Mouse (Mus musculus) liver, embryonic 16.5 days (tissue): Measurements from ENCODE around the gene 1700019D03Rik. TPM values are rescaled to one million over a fixed set of nuclear protein-coding genes. Genes with fewer than 3 reads are reported as not detected.
A peak's percentile ranks its signal among the peaks of the same experiment; 100 is the strongest.

Source experiments
- ATAC-seq: fragments of 200-750 bp; cut with Nextera tagmentation; 2 replicates; pipeline ENCODE4 v1.8.0; 2017; ENCODE audit warnings: low read depth, mild to moderate bottlenecking, moderate number of reproducible peaks, moderate library complexity
- H3K27ac ChIP-seq: fragments of 300-500 bp; sonication (generic); 2 replicates; pipeline ENCODE4 v1.5.1; 2014; ENCODE audit warnings: mild to moderate bottlenecking, low read length
- H3K27me3 ChIP-seq: fragments of 300-500 bp; sonication (generic); 2 replicates; pipeline ENCODE4 v1.6.1; 2014; ENCODE audit warnings: low read depth, low read length, mixed read lengths; ENCODE audit not compliant: control insufficient read depth, insufficient read depth
- H3K36me3 ChIP-seq: fragments of 300-500 bp; sonication (generic); 2 replicates; pipeline ENCODE4 v1.6.1; 2014; ENCODE audit warnings: mild to moderate bottlenecking; ENCODE audit not compliant: control insufficient read depth, insufficient read depth
- H3K4me1 ChIP-seq: fragments of 300-500 bp; sonication (generic); 2 replicates; pipeline ENCODE4 v1.6.1; 2014; ENCODE audit warnings: low read depth, low read length, mixed read lengths; ENCODE audit not compliant: control insufficient read depth
- H3K4me2 ChIP-seq: fragments of 300-500 bp; sonication (generic); 2 replicates; pipeline ENCODE4 v1.6.1; 2014; ENCODE audit warnings: low read depth, low read length, mixed read lengths
- H3K4me3 ChIP-seq: fragments of 300-500 bp; sonication (generic); 2 replicates; pipeline ENCODE4 v1.5.1; 2014; ENCODE audit warnings: low read depth, mild to moderate bottlenecking, low read length
- H3K9ac ChIP-seq: fragments of 300-500 bp; sonication (generic); 2 replicates; pipeline ENCODE4 v1.6.1; 2014; ENCODE audit warnings: low read depth, low read length
- H3K9me3 ChIP-seq: fragments of 300-500 bp; sonication (generic); replicated peaks from 2 replicates; pipeline ENCODE4 v1.6.1; 2016; ENCODE audit warnings: low read length; ENCODE audit not compliant: control insufficient read depth
- WGBS: fragments of 180-500 bp; shearing (Covaris S2); extraction: QIAGEN DNeasy Blood & Tissue Kit; methylation state at CpG from one replicate; pipeline ENCODE4 v1.1.7; 2014; ENCODE audit not compliant: insufficient replicate concordance; 5-methylcytosine and 5-hydroxymethylcytosine counted together
- polyA plus RNA-seq: library from polyadenylated mRNA; unstranded; fragments of >200 nt; fragmentation: Nextera tagmentation; extraction: Ambion mirVana; gene quantifications from 2 replicates; pipeline ENCODE4 v1.2.1, GENCODE M21; 2015

Gene 1700019D03Rik
- 8.0 and 12.2 TPM in 2 replicates for polyA plus RNA-seq

DNA sequence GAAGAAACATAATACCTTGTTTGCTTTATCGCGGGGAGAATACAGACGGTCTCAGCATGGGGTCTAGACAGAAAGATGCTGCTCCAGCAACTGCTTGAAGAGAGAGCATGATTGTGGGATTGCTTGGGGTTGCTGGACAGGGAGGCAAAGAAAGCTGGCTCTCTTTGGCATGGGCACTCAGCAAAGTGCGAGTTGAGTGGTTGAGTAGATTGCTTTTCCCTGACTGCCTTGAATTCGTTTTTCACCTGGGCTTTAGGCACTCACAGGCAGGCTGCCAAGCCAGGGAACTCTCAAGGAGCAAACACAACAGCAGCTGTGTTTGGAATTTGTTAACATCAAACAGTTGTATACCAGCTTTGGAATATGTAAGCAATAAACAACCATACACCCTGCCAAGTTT, at the start of gene 1700019D03Rik:
Gene 1700019D03Rik (minus strand): TSS at position 101 of the 400 bp plus-strand sequence.
- no peak within 1 kb of the TSS for H3K4me3 ChIP-seq
- no peak within 1 kb of the TSS for H3K9ac ChIP-seq
- no peaks in the 10 kb centered on the region for H3K36me3 ChIP-seq
- no peaks in the 10 kb centered on the region for H3K4me1 ChIP-seq
- H3K9me3 ChIP-seq: no peaks in the 10 kb centered on the region
- H3K4me2 ChIP-seq: no peak within 1 kb of the TSS
- no peak within 1 kb of the TSS for H3K27ac ChIP-seq
- 54% methylated on average over 5 of the region's 5 CpGs for whole genome bisulfite sequencing
- H3K27me3 ChIP-seq: no peaks in the 10 kb centered on the region
- ATAC-seq: no peak

DNA sequence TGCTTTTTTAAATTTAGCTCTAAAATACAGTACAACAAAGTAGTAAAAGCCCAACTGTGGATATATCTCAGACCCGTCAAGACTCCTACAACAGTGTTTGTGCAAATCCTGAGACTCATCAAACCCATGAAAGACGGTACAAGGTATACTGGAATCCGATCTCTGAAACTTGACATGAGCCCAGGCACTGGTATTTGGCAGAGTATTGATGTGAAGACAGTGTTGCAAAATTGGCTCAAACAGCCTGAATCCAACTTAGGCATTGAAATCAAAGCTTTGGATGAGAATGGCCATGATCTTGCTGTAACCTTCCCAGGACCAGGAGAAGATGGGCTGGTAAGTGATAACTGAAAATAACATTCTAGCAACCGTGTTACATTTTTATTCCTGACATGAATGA, 43.9 kb upstream of the 1700019D03Rik start:
- Histone ChIP-seq H3K9ac (no peak overlapping the region), H3K27me3 (no peaks in the 10 kb centered on the region), H3K36me3 (no peaks in the 10 kb centered on the region), H3K4me3 (no peak overlapping the region), H3K27ac (no peak overlapping the region), H3K4me1 (no peaks in the 10 kb centered on the region), H3K9me3 (no peaks in the 10 kb centered on the region), H3K4me2 (no peak overlapping the region)
- ATAC-seq: no peak
- 62% methylated on average over 4 of the region's 4 CpGs for WGBS

DNA sequence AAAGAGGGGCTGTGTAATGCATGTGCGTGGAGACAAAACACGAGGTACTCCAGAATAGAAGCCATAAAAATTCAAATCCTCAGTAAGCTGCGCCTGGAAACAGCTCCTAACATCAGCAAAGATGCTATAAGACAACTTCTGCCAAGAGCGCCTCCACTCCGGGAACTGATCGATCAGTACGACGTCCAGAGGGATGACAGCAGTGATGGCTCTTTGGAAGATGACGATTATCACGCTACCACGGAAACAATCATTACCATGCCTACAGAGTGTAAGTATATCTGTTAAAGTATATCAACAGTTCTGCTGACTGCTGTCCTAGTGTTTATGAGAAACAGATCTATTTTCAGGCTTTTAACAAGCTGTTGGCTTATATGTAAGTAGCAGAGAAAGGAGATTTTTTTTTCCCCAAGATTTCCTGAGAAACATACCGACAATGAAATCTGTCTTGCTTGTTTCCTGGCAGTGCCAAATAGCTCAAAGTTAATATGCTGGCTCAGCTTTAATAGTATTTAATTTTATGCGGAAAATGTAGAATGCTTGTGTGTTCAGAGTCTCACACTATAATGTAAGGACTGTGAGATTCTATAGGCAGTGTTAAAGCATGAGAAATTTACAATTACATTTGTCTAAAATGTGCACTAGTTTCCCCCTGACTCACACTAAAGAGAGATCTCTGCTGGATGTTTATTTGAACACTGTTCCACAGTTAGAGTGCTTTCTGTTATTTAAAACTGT, 42.1 kb upstream of the 1700019D03Rik start:
- no peak overlapping the region for H3K4me2 ChIP-seq
- no peaks in the 10 kb centered on the region for H3K4me1 ChIP-seq
- no peaks in the 10 kb centered on the region for H3K9me3 ChIP-seq
- no peak overlapping the region for H3K4me3 ChIP-seq
- H3K27ac ChIP-seq: no peak overlapping the region
- no peaks in the 10 kb centered on the region for H3K27me3 ChIP-seq
- no peak overlapping the region for H3K9ac ChIP-seq
- no peak for ATAC-seq
- 61% methylated on average over 13 of the region's 13 CpGs for WGBS
- H3K36me3 ChIP-seq: no peaks in the 10 kb centered on the region

DNA sequence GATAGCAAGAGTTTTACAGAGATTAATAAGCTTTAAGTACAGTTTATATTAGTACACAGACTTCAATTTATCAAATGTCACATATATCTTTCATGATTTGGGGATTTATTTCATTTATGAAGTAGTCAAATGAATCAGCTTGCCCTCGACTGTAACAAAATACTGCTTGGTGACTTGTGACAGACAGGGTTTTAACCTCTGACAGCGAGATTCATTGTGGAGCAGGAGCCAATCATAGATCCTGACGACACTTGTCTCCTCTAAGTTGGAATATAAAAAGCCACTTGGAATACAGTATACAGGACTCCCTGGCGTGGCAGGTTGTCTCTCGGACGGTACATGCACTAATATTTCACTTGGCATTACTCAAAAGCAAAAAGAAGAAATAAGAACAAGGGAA, 41.4 kb upstream of the 1700019D03Rik start, which contains the start of gene Mstn:
Gene Mstn (plus strand): TSS at position 301 of the 400 bp plus-strand sequence.
- Histone ChIP-seq H3K36me3 (no peaks in the 10 kb centered on the region), H3K9me3 (no peaks in the 10 kb centered on the region), H3K4me2 (no peak within 1 kb of the TSS), H3K4me3 (no peak within 1 kb of the TSS), H3K27me3 (no peaks in the 10 kb centered on the region), H3K27ac (no peak within 1 kb of the TSS), H3K4me1 (no peaks in the 10 kb centered on the region), H3K9ac (no peak within 1 kb of the TSS)
- WGBS: 66% methylated on average over 6 of the region's 6 CpGs
- no peak for ATAC-seq

DNA sequence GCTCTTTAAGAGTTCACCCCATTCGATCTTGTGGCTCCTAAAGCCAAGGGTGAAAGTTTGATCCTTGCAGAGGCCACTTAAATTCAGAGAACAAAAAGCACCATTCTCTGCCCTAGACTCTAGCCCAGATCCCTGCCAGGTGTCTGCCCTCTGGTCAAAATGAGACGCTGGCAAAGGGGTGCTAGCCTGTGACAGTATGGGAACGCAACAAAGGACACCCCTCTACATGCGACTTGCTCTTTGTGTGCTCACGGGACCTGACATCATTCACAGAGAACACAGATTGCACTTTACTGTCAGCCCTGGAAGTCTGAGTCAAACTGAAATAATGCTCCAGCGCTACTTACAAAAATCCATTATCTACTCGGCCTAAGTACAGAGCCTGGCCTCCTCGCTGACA, 40.5 kb upstream of the 1700019D03Rik start:
- no peaks in the 10 kb centered on the region for H3K36me3 ChIP-seq
- H3K4me3 ChIP-seq: no peak overlapping the region
- 66% methylated on average over 8 of the region's 8 CpGs for WGBS
- H3K9me3 ChIP-seq: no peaks in the 10 kb centered on the region
- no peak overlapping the region for H3K4me2 ChIP-seq
- H3K9ac ChIP-seq: no peak overlapping the region
- ATAC-seq: no peak
- no peaks in the 10 kb centered on the region for H3K27me3 ChIP-seq
- H3K27ac ChIP-seq: no peak overlapping the region
- H3K4me1 ChIP-seq: no peaks in the 10 kb centered on the region

DNA sequence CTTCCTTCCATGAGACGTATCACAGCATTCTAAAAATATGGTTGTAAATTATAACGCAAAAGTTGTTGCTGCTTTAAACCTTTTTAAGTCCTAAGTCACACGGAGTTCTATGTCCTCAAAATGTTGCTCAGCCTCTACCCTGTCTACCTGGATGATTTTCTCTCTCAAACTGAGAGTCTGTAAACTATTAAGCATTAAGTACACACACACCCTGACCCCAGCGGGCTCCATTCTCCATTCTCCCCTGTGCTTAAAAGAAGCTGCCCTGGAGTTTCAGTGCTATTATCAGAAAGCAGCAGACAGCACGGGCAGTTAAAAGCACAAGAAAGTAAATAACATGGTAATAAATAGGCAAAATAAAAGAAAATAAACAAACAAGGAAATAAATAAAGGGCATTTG, 39.1 kb upstream of the 1700019D03Rik start:
- no peaks in the 10 kb centered on the region for H3K4me1 ChIP-seq
- no peak overlapping the region for H3K9ac ChIP-seq
- WGBS: 53% methylated on average over 5 of the region's 5 CpGs
- peak overlapping the region; percentile 48 for H3K27ac ChIP-seq
- H3K4me2 ChIP-seq: no peak overlapping the region
- no peaks in the 10 kb centered on the region for H3K9me3 ChIP-seq
- no peaks in the 10 kb centered on the region for H3K36me3 ChIP-seq
- H3K27me3 ChIP-seq: no peaks in the 10 kb centered on the region
- ATAC-seq: peak; percentile 81
- H3K4me3 ChIP-seq: no peak overlapping the region

DNA sequence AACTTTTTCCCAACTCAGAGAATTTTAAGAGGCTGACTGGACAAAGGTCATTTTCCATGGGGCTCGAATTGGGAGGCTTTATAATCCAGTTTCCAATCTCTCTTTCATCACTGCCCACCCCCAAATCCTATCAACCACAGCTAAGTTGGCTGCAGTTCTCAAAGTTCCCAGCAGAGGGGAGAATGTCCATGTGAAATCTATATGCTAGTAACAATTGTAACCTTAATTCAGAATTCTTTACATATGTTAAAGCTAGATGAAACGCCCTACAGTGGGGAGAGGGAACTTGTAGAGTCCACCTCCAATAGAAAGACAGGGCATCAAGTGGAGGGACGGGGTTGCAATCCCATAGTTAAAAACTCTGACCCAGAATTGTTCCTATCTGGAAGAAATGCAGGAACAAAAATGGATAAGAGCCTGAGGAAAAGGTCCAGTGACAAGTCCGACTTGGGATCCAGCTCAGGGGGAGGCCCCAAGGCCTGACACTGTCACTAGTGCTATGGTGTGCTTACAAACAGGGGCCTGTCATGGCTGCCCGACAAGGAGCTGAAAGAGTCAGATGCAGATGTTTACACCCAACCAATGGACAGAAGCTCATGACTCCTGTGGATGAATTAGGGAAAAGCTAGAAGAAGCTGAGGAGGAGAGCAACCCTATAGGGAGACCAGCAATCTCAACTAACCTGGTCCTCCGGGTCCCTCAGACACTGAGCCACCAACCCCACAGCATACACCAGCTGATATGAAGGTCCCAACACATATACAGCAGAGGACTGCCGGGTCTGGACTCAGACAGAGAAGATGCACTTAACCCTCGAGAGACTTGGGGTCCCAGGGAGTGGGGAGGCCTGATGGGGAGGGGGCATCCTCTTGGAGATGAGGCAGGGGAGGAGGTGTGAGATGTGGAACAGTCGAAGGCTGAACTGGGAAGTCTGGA, 33.4 kb upstream of the 1700019D03Rik start:
- H3K9ac ChIP-seq: no peak overlapping the region
- H3K9me3 ChIP-seq: no peaks in the 10 kb centered on the region
- ATAC-seq: no peak
- no peak overlapping the region for H3K4me3 ChIP-seq
- no peaks in the 10 kb centered on the region for H3K4me1 ChIP-seq
- no peak overlapping the region for H3K27ac ChIP-seq
- no peaks in the 10 kb centered on the region for H3K36me3 ChIP-seq
- no peak overlapping the region for H3K4me2 ChIP-seq
- no peaks in the 10 kb centered on the region for H3K27me3 ChIP-seq
- 32% methylated on average over 9 of the region's 9 CpGs for WGBS

DNA sequence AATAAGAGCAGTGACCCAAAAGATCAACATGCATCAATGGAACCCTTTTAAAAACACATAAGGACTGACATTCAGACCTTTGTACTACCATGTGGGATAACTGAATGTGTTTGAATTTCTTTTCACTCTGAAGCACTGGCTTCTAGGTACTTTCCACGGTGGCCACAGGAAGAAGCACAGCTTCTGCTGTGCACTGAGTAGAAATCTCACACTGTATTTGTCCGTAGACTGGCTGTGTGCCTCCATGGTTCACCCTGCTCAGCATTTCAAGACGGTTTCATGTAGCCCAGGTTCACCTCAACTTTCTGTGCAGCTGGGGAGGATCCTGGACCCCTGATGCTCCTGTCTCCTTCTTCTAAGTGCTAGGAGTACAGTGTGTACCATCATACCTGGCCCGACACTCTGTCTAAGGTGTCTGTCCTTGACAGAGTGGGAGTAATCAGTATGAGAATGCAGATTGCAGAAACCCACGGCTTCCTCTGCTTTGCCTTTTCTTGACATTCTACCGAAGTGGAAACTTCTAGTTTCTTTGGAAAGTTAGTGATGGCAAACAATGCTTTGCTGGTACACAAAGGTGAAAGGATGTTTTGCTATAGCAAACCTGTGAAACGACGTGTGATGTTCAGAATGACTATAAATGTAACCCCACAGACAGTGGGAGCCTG, 29.9 kb upstream of the 1700019D03Rik start:
- Histone ChIP-seq H3K9me3 (no peaks in the 10 kb centered on the region), H3K27ac (no peak overlapping the region), H3K36me3 (no peaks in the 10 kb centered on the region), H3K27me3 (no peaks in the 10 kb centered on the region), H3K4me3 (no peak overlapping the region), H3K4me2 (no peak overlapping the region), H3K9ac (no peak overlapping the region), H3K4me1 (no peaks in the 10 kb centered on the region)
- 54% methylated on average over 8 of the region's 8 CpGs for WGBS
- ATAC-seq: no peak
